Mouse (Mus musculus) neural tube, embryonic 11.5 days (tissue): ENCODE measurements at regions not wholly inside any gene's neighbourhood (a gene's known extent, or its start where the extent isn't known, plus 50 kb on each side); places are given as distances from the start of the nearest gene placed in this dataset.

Source experiments
- ATAC-seq: fragments of 200-750 bp; cut with Nextera tagmentation; 2 replicates; pipeline ENCODE4 v1.8.0; 2017; ENCODE audit warnings: moderate number of reproducible peaks, mild to moderate bottlenecking, moderate TSS enrichment, moderate library complexity; ENCODE audit not compliant: insufficient read depth, low FRiP score, low TSS enrichment
- DNase-seq: peaks from one replicate; pipeline ENCODE4 v3.0.0-alpha.2; 2015; ENCODE audit warnings: low spot score
- H3K27ac ChIP-seq: fragments of 300-500 bp; sonication (generic); 2 replicates; pipeline ENCODE4 v1.5.1; 2014; ENCODE audit warnings: low read depth, mild to moderate bottlenecking, low read length
- H3K27me3 ChIP-seq: fragments of 300-500 bp; sonication (generic); 2 replicates; pipeline ENCODE4 v1.6.1; 2014; ENCODE audit warnings: mild to moderate bottlenecking, low read length, mixed read lengths; ENCODE audit not compliant: control insufficient read depth, insufficient read depth
- H3K36me3 ChIP-seq: fragments of 300-500 bp; sonication (generic); 2 replicates; pipeline ENCODE4 v1.6.1; 2014; ENCODE audit warnings: mild to moderate bottlenecking, low read length, moderate library complexity, mixed read lengths; ENCODE audit not compliant: control insufficient read depth, insufficient read depth
- H3K4me1 ChIP-seq: fragments of 300-500 bp; sonication (generic); 2 replicates; pipeline ENCODE4 v1.6.1; 2014; ENCODE audit warnings: low read length, mixed read lengths; ENCODE audit not compliant: control insufficient read depth, insufficient read depth
- H3K4me2 ChIP-seq: fragments of 300-500 bp; sonication (generic); 2 replicates; pipeline ENCODE4 v1.6.1; 2014; ENCODE audit warnings: low read depth, mild to moderate bottlenecking, moderate library complexity
- H3K4me3 ChIP-seq: fragments of 300-500 bp; sonication (generic); 2 replicates; pipeline ENCODE4 v1.5.1; 2014; ENCODE audit warnings: low read depth, low read length
- H3K9ac ChIP-seq: fragments of 300-500 bp; sonication (generic); 2 replicates; pipeline ENCODE4 v1.6.1; 2014; ENCODE audit warnings: mild to moderate bottlenecking, low read length
- H3K9me3 ChIP-seq: fragments of 300-500 bp; sonication (generic); 2 replicates; pipeline ENCODE4 v1.6.1; 2016; ENCODE audit warnings: low read length; ENCODE audit not compliant: control insufficient read depth
- WGBS: fragments of 180-500 bp; shearing (Covaris S2); extraction: QIAGEN DNeasy Blood & Tissue Kit; methylation state at CpG from one replicate; pipeline ENCODE4 v1.1.7; 2014; 5-methylcytosine and 5-hydroxymethylcytosine counted together

- DNase-seq (no peak), ATAC-seq (no peak)
- Histone ChIP-seq H3K9me3 (no peaks in the 10 kb centered on the region), H3K36me3 (no peaks in the 10 kb centered on the region), H3K4me1 (no peaks in the 10 kb centered on the region), H3K4me3 (no peak overlapping the region), H3K27ac (no peak overlapping the region), H3K9ac (no peak overlapping the region), H3K4me2 (no peak overlapping the region), H3K27me3 (no peaks in the 10 kb centered on the region)
- 80% methylated on average over 5 of the region's 5 CpGs for WGBS
Measured at GRCm38 (mm10) chr13:5778443-5779171, 82.7 kb upstream of the Klf6 start.

GRCm38 (mm10) chr13:5779410-5779809 lies 81.9 kb upstream of the Klf6 start:
- Histone ChIP-seq H3K4me3 (no peak overlapping the region), H3K27ac (no peak overlapping the region), H3K4me2 (no peak overlapping the region), H3K9ac (no peak overlapping the region), H3K4me1 (no peaks in the 10 kb centered on the region), H3K9me3 (no peaks in the 10 kb centered on the region), H3K27me3 (no peaks in the 10 kb centered on the region), H3K36me3 (no peaks in the 10 kb centered on the region)
- WGBS, result 51% methylated on average over 4 of the region's 4 CpGs
- DNase-seq, result no peak
- ATAC-seq, result no peak

DNA sequence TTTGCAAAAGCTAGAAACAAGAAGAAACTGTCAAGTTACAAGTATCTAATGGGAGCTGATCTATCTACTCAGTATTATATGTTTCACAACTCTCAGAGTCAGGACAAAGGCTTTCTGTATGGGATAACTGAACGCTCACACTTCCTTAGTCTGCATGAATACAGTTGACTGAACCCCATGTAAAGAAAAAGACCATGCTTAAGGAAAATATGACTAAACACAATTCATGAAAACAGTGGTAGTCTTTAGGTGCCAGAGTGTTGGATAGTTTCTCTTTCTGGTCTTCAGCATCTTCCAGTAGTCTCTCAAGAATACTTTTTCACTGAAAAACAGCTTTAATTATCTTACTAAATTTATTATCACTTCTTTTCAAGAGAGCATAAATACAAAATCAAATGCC lies 78.7 kb upstream of the Klf6 start:
- no peaks in the 10 kb centered on the region for H3K9me3 ChIP-seq
- H3K4me2 ChIP-seq, result no peak overlapping the region
- WGBS, result 88% methylated on average over 1 of the region's 1 CpGs
- H3K36me3 ChIP-seq, result no peaks in the 10 kb centered on the region
- DNase-seq (no peak), ATAC-seq (no peak)
- no peaks in the 10 kb centered on the region for H3K27me3 ChIP-seq
- H3K4me1 ChIP-seq, result no peaks in the 10 kb centered on the region
- H3K9ac ChIP-seq, result no peak overlapping the region
- H3K4me3 ChIP-seq, result no peak overlapping the region
- H3K27ac ChIP-seq, result no peak overlapping the region

- Histone ChIP-seq H3K4me1 (no peaks in the 10 kb centered on the region), H3K27ac (no peak overlapping the region), H3K9ac (no peak overlapping the region), H3K4me2 (no peak overlapping the region), H3K27me3 (no peaks in the 10 kb centered on the region), H3K4me3 (no peak overlapping the region), H3K36me3 (no peaks in the 10 kb centered on the region), H3K9me3 (no peaks in the 10 kb centered on the region)
- no peak for DNase-seq
- ATAC-seq, result no peak
Measured at GRCm38 (mm10) chr13:5787114-5787513, 74.2 kb upstream of the Klf6 start.

GRCm38 (mm10) chr13:5789302-5789701 lies 72.0 kb upstream of the Klf6 start:
- WGBS, result 93% methylated on average over 3 of the region's 3 CpGs
- Histone ChIP-seq H3K27me3 (no peaks in the 10 kb centered on the region), H3K36me3 (no peaks in the 10 kb centered on the region), H3K9me3 (no peaks in the 10 kb centered on the region), H3K9ac (no peak overlapping the region), H3K4me1 (no peaks in the 10 kb centered on the region), H3K27ac (no peak overlapping the region), H3K4me3 (no peak overlapping the region), H3K4me2 (no peak overlapping the region)
- ATAC-seq (no peak), DNase-seq (no peak)

DNA sequence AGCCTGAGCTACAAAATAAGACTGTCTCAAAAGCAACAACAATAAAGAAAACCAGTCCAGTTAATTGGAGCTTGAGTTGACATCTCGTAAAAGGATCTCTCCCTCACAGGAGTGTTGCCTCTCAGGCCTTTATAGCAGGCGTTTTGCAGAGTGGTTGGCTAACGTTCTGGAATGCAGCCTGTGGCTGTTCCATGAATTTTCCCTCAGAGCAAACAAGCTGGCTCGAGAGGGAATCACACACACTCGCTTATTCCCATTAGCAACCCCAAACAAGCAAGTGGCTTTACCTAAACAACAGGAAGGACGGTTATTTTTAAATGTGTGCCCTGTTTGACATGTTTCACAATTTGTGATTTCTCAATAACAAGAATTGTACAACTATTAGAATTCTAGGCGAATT lies 59.2 kb upstream of the Klf6 start:
- 47% methylated on average over 7 of the region's 7 CpGs for WGBS
- H3K4me2 ChIP-seq, result no peak overlapping the region
- H3K36me3 ChIP-seq, result no peaks in the 10 kb centered on the region
- no peaks in the 10 kb centered on the region for H3K9me3 ChIP-seq
- no peaks in the 10 kb centered on the region for H3K27me3 ChIP-seq
- H3K4me1 ChIP-seq, result no peaks in the 10 kb centered on the region
- no peak overlapping the region for H3K9ac ChIP-seq
- H3K4me3 ChIP-seq, result no peak overlapping the region
- DNase-seq, result no peak
- no peak for ATAC-seq
- no peak overlapping the region for H3K27ac ChIP-seq

DNA sequence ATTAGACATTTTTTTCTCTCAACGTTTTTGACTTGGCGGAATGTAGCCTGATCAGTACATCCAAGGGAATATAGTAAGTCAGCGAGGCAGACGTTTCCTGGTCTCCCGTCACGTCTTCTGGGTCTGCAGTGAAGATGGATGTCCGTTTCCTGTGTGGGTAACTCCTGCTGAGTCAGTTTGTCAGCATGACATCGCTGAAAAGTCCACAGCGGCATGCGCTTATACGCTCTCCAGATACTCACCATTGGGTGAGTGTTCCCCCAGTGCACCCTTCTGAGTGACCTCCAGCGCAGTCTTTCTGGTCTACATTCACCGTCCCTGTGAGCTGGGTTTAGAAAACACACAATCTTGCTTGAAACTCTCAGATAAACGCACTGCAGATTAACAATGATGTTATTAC lies 58.5 kb upstream of the Klf6 start:
- Histone ChIP-seq H3K36me3 (no peaks in the 10 kb centered on the region), H3K9me3 (no peaks in the 10 kb centered on the region), H3K9ac (no peak overlapping the region), H3K4me1 (no peaks in the 10 kb centered on the region), H3K27me3 (no peaks in the 10 kb centered on the region), H3K27ac (no peak overlapping the region), H3K4me2 (no peak overlapping the region), H3K4me3 (no peak overlapping the region)
- peak; percentile 11 for DNase-seq
- ATAC-seq, result no peak
- 41% methylated on average over 14 of the region's 14 CpGs for WGBS

DNA sequence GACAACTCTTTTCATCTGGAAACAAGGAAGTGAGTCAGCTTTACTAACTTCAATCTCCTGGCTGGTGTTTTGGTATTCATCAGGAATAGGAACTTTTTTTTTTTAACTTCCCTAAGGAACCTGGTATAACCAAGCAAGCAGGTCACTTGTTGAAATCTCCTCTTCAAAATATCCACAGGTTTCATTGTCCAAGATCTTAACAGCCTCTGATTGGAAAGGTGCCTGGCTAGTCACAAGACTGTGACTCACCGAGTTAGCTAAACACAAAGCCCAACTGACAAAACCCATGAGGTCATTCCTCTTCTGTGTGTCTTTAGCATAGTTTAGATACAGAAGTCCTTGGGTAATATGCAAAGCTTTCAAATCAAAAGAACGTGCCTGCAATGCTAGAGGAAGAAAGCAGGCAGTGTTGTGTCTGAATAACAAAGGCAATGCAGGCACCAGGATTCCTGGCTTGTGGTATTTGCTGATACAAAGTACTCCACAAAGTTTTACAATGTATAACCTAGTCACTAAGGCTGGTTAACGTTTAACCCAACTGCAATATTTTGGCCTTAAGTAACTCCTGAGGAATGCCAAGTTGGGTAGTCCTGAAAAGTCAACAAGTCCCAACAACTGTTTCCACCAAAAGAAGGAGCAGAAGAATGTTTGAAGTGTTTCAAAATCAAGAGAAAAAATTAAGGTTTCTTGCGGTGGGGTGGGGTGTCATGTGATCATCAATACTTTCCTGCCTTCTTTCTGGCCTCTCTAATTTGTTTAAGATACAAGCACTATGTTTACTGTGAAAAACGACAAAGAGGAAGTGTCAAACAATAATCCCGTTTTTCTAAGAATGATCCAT lies 57.5 kb upstream of the Klf6 start:
- Histone ChIP-seq H3K36me3 (no peaks in the 10 kb centered on the region), H3K27ac (no peak overlapping the region), H3K9me3 (no peaks in the 10 kb centered on the region), H3K4me2 (no peak overlapping the region), H3K9ac (no peak overlapping the region), H3K4me3 (no peak overlapping the region), H3K4me1 (no peaks in the 10 kb centered on the region), H3K27me3 (no peaks in the 10 kb centered on the region)
- WGBS, result 10% methylated on average over 6 of the region's 6 CpGs
- DNase-seq (no peak), ATAC-seq (no peak)

- H3K4me2 ChIP-seq, result no peak overlapping the region
- no peak for ATAC-seq
- H3K36me3 ChIP-seq, result no peaks in the 10 kb centered on the region
- H3K27ac ChIP-seq, result no peak overlapping the region
- 24% methylated on average over 7 of the region's 7 CpGs for WGBS
- no peak overlapping the region for H3K9ac ChIP-seq
- H3K4me1 ChIP-seq, result no peaks in the 10 kb centered on the region
- no peak overlapping the region for H3K4me3 ChIP-seq
- DNase-seq, result peak; percentile 10
- H3K27me3 ChIP-seq, result no peaks in the 10 kb centered on the region
- no peaks in the 10 kb centered on the region for H3K9me3 ChIP-seq
Measured at GRCm38 (mm10) chr13:5804381-5804941, 56.8 kb upstream of the Klf6 start.
